Mouse (Mus musculus) small intestine, adult 2 months (tissue): ENCODE measurements at regions not wholly inside any gene's neighbourhood (a gene's known extent, or its start where the extent isn't known, plus 50 kb on each side); places are given as distances from the start of the nearest gene placed in this dataset.

Experiments
- CTCF ChIP-seq: fragments of 200-500 bp; IDR thresholded peaks from 2 replicates; pipeline ENCODE4 v1.5.1; 2012; ENCODE audit warnings: low read depth, mild to moderate bottlenecking, control low read depth, inconsistent platforms, low read length, moderate library complexity, mixed read lengths; ENCODE audit not compliant: insufficient replicate concordance, insufficient read length; ENCODE audit errors: extremely low read depth
- POLR2A ChIP-seq: fragments of 200-500 bp; IDR thresholded peaks from 2 replicates; pipeline ENCODE4 v1.6.1; 2012; ENCODE audit warnings: low read depth, mild to moderate bottlenecking, control low read depth, inconsistent platforms, low read length, moderate library complexity

DNA sequence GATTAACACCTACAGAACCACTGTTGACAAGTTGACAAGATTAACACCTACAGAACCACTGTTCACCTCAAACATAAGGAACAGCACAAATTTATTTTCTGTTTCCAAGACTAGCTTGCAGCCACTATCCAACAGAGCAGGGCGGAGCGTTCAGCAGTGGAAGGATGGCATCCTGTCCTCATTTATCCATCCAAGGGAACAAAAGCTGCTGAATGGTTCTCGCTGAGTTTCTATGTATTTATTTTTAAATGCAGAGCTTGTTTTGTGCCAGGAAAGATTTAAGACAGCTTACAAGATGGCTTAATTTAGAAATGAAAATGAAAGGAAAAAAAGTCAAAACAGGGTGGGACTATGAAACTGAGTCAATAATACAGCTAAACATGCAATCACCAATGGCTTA, 1481.2 kb upstream of the Lrrc6 start:
- TF ChIP-seq CTCF (no peak), POLR2A (no peak)
